Mouse (Mus musculus) large intestine, adult 2 months (tissue): Measurements from ENCODE around the gene Ptges3l. TPM values are rescaled to one million over a fixed set of nuclear protein-coding genes. Genes with fewer than 3 reads are reported as not detected.
"Not testable (repeated sequence)": the region's sequence is repeated elsewhere in the genome, so short reads cannot be mapped to it uniquely, and the experiment has no call there.

Experiments used
- DNase-seq: peaks from one replicate; pipeline ENCODE4 v3.0.0-alpha.2; 2012; ENCODE audit warnings: low read depth, low spot score
- WGBS: fragments of 180-500 bp; shearing (Covaris S2); methylation state at CpG from one replicate; pipeline ENCODE4 v1.1.7; 2018; 5-methylcytosine and 5-hydroxymethylcytosine counted together
- polyA plus RNA-seq: library from polyadenylated mRNA; depleted of rRNA; stranded (reverse); fragments of >200 nt; gene quantifications from 2 replicates; pipeline ENCODE4 v1.2.3, GENCODE M21; 2012

Gene Ptges3l
- polyA plus RNA-seq, 1 experiment: 3.2 TPM

- whole genome bisulfite sequencing: 82% methylated on average over 13 of the region's 13 CpGs
- DNase-seq: no peak
These were observed 8.3 kb upstream of the Ptges3l start for GRCm38 (mm10) chr11:101433396-101433795.

GRCm38 (mm10) chr11:101431327-101431726 lies 6.2 kb upstream of the Ptges3l start:
- 92% methylated on average over 9 of the region's 9 CpGs for WGBS
- DNase-seq: no peak

- no peak for DNase-seq
These were observed 1.0 kb upstream of the Ptges3l start for GRCm38 (mm10) chr11:101426165-101426564.

GRCm38 (mm10) chr11:101424105-101424851 lies 855 bp downstream of the Ptges3l start, which contains the start of gene Gm27029:
Gene Gm27029, minus strand, starts transcription at chr11:101424796.
- DNase-seq: no peak

More at GRCm38 (mm10) chr11:101426165-101426564, 1.0 kb upstream of the Ptges3l start:
- 28% methylated on average over 8 of the region's 8 CpGs for WGBS

GRCm38 (mm10) chr11:101420148-101420547 lies 5.0 kb downstream of the Ptges3l start:
- WGBS: 86% methylated on average over 5 of the region's 5 CpGs
- no peak for DNase-seq

More at GRCm38 (mm10) chr11:101424105-101424851, 855 bp downstream of the Ptges3l start, which contains the start of gene Gm27029:
- 4% methylated on average over 23 of the region's 23 CpGs for WGBS

GRCm38 (mm10) chr11:101419610-101420009 lies 5.5 kb downstream of the Ptges3l start:
- WGBS: 65% methylated on average over 3 of the region's 3 CpGs
- no peak for DNase-seq

GRCm38 (mm10) chr11:101418991-101419390 lies 6.1 kb downstream of the Ptges3l start:
- no peak for DNase-seq
- WGBS: 66% methylated on average over 6 of the region's 6 CpGs

GRCm38 (mm10) chr11:101417101-101417855 lies 7.9 kb downstream of the Ptges3l start, which contains the start of gene Aarsd1:
Gene Aarsd1, minus strand, starts transcription at chr11:101417615.
- under 1% methylated on average over 45 of the region's 45 CpGs for WGBS
- DNase-seq: peak; percentile 53

GRCm38 (mm10) chr11:101416433-101417100 lies 8.6 kb downstream of the Ptges3l start:
- WGBS: under 1% methylated on average over 11 of the region's 11 CpGs
- DNase-seq: no peak

GRCm38 (mm10) chr11:101415306-101415705 lies 9.8 kb downstream of the Ptges3l start:
- WGBS: 89% methylated on average over 2 of the region's 2 CpGs
- DNase-seq: no peak

- WGBS: 3% methylated on average over 8 of the region's 8 CpGs
- peak; percentile 33 for DNase-seq
These were observed 30.0 kb downstream of the Ptges3l start for GRCm38 (mm10) chr11:101395110-101395509.

GRCm38 (mm10) chr11:101381817-101382216 lies 43.3 kb downstream of the Ptges3l start:
- WGBS: 31% methylated on average over 4 of the region's 4 CpGs
- no peak for DNase-seq

- WGBS: 73% methylated on average over 6 of the region's 6 CpGs
- DNase-seq: no peak
These were observed 46.2 kb downstream of the Ptges3l start for GRCm38 (mm10) chr11:101378926-101379325.

GRCm38 (mm10) chr11:101378196-101378595 lies 46.9 kb downstream of the Ptges3l start:
- 90% methylated on average over 8 of the region's 8 CpGs for WGBS
- not testable (repeated sequence) for DNase-seq

GRCm38 (mm10) chr11:101374421-101374938 lies 50.7 kb downstream of the Ptges3l start:
- 48% methylated on average over 7 of the region's 7 CpGs for WGBS
- DNase-seq: no peak

- 75% methylated on average over 5 of the region's 5 CpGs for WGBS
- no peak for DNase-seq
These were observed 55.0 kb downstream of the Ptges3l start for GRCm38 (mm10) chr11:101370141-101370540.
